Mouse (Mus musculus): Measurements from ENCODE around the gene Rbm8a2. TPM values are rescaled to one million over a fixed set of nuclear protein-coding genes. Genes with fewer than 3 reads are reported as not detected.

Rbm8a2 gene
- polyA plus RNA-seq, 1 experiment: not detected

DNA sequence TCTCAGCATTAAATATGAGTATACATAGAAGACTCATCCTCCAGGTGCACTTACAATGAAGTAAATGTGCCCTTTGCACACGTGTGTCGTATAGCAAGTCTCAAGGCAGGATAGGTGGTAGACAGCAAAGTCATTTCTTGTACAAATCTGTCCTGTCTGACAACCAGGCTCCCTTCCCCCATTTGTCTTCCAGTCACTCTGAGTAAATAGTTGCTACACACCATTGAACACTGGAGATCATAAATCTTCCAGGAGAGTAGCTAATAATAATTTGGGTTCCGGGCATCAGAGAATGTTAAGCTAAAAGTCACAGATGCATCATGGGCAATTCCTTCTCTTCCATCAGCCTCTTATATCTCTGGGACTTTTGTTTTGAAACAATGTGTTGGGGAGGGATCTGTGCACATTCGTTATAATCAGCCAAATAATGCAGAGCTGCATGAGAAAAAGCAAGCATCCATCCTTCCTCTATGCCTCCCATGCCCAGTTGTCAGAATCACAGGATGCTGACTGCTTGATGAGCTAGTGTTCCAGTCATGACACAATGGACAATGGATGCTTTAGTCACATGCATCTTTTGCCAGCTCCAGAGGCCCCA, 32.1 kb downstream of the Rbm8a2 start:
- WGBS: 72% methylated on average over 4 of the region's 4 CpGs
- H3K4me3 ChIP-seq (ENCODE audit: insufficient read depth, low read depth, low read length): no peak overlapping the region
- no peaks in the 10 kb centered on the region for H3K4me1 ChIP-seq (ENCODE audit: control insufficient read depth, insufficient read depth, low read length)
- no peak overlapping the region for H3K27ac ChIP-seq (ENCODE audit: insufficient read depth, low read depth, low read length)
- TF ChIP-seq POLR2A (IDR thresholded peaks at IDR 0.05; ENCODE audit: insufficient read depth, low read depth, low read length) (no peak), CTCF (IDR thresholded peaks at IDR 0.05; ENCODE audit: insufficient read depth, low read depth, low read length) (no peak)

- H3K4me1 ChIP-seq (ENCODE audit: control insufficient read depth, insufficient read depth, low read length): no peaks in the 10 kb centered on the region
- H3K27ac ChIP-seq (ENCODE audit: insufficient read depth, low read depth, low read length): no peak overlapping the region
- H3K4me3 ChIP-seq (ENCODE audit: insufficient read depth, low read depth, low read length): no peak overlapping the region
- no peak for TF ChIP-seq POLR2A (IDR thresholded peaks at IDR 0.05; ENCODE audit: insufficient read depth, low read depth, low read length)
- TF ChIP-seq CTCF (IDR thresholded peaks at IDR 0.05; ENCODE audit: insufficient read depth, low read depth, low read length): no peak
- 94% methylated on average over 7 of the region's 7 CpGs for WGBS
These were observed 35.7 kb downstream of the Rbm8a2 start for GRCm38 (mm10) chr1:175943168-175943567.

DNA sequence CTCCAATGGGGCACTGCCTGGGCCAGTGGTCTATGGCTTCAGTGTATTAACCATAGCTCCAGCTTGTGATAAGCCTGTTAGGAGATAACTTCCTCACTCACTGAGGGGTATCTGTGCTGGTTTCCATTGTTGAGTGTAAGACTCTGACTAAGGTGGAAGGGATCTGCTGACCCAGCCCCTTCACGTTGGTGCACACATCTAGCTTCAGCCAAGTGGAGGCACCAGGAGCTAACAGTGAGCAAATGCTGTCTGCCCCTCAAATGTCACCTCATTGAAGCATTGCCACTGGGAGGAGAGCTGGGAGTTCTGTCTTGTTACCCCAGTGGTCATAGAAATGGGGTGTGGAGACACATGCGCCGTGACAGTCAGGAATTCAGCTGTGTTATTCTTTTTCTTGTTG, 40.2 kb downstream of the Rbm8a2 start:
- Histone ChIP-seq H3K4me3 (ENCODE audit: insufficient read depth, low read depth, low read length) (no peak overlapping the region), H3K4me1 (ENCODE audit: control insufficient read depth, insufficient read depth, low read length) (peaks cover 4% of the 10 kb centered on the region; the same call in 1 of the 2 replicates), H3K27ac (ENCODE audit: insufficient read depth, low read depth, low read length) (no peak overlapping the region)
- TF ChIP-seq CTCF (IDR thresholded peaks at IDR 0.05; ENCODE audit: insufficient read depth, low read depth, low read length) (no peak), POLR2A (IDR thresholded peaks at IDR 0.05; ENCODE audit: insufficient read depth, low read depth, low read length) (no peak)
- WGBS: 91% methylated on average over 3 of the region's 3 CpGs

DNA sequence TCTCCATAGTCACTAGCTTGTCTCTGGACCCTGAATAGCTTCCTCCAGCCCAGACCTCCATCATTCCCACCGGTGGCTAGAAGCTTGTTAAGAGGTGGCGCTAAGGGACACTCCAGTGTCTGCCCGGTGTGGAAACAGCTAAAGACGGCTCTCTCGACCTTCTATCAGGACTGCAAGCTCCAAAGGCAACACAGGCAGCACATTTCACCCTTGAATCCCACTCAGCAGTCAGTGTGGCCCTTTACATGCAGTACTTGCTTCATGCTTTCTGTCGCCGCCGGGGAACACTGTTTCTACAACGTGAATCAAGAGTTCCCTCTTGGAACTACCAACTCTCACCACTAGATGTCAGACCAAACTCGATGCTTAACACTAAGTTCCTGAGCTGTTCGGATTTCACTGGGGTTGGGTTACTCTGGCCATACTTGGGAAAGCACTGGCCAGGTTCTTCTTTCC, 42.6 kb downstream of the Rbm8a2 start:
- no peak for TF ChIP-seq POLR2A (IDR thresholded peaks at IDR 0.05; ENCODE audit: insufficient read depth, low read depth, low read length)
- TF ChIP-seq CTCF (IDR thresholded peaks at IDR 0.05; ENCODE audit: insufficient read depth, low read depth, low read length): no peak
- no peak overlapping the region for H3K4me3 ChIP-seq (ENCODE audit: insufficient read depth, low read depth, low read length)
- WGBS: 11% methylated on average over 11 of the region's 11 CpGs

GRCm38 (mm10) chr1:175931391-175931790, 47.5 kb downstream of the Rbm8a2 start:
- peaks cover 7% of the 10 kb centered on the region; the same call in 1 of the 2 replicates for H3K4me1 ChIP-seq (ENCODE audit: control insufficient read depth, insufficient read depth, low read length)
- TF ChIP-seq POLR2A (IDR thresholded peaks at IDR 0.05; ENCODE audit: insufficient read depth, low read depth, low read length) (no peak), CTCF (IDR thresholded peaks at IDR 0.05; ENCODE audit: insufficient read depth, low read depth, low read length) (no peak)
- WGBS: 56% methylated on average over 5 of the region's 5 CpGs
- no peak overlapping the region for H3K4me3 ChIP-seq (ENCODE audit: insufficient read depth, low read depth, low read length)
- no peak overlapping the region for H3K27ac ChIP-seq (ENCODE audit: insufficient read depth, low read depth, low read length)

More for the DNA sequence above, 42.6 kb downstream of the Rbm8a2 start:
- Histone ChIP-seq H3K27ac (ENCODE audit: insufficient read depth, low read depth, low read length) (no peak overlapping the region), H3K4me1 (ENCODE audit: control insufficient read depth, insufficient read depth, low read length) (peaks cover 7% of the 10 kb centered on the region; the same call in 1 of the 2 replicates)

Other genes starting within 250 kb of the Rbm8a2 start
- not detected in 2 replicates for gene Exo1, start 98.5 kb downstream of the Rbm8a2 start, polyA plus RNA-seq (2012; ENCODE audit: insufficient read depth, insufficient read length, low replicate concordance, missing spikeins)
- not detected in 2 replicates for gene Gm38100, start 58.8 kb downstream of the Rbm8a2 start, polyA plus RNA-seq (2012; ENCODE audit: insufficient read depth, insufficient read length, low replicate concordance, missing spikeins)

All from olfactory bulb, adult 2 months (tissue).